Mouse (Mus musculus): ENCODE data around the gene Tmem179. TPM values are rescaled to one million over a fixed set of nuclear protein-coding genes. Genes with fewer than 3 reads are reported as not detected.

Tmem179 gene
- under 1 TPM; 0.20 to 0.52 TPM for total RNA-seq (2021)
- long read RNA-seq, experiment 1, partial matches to known transcripts: 0 of 1 reads
- long read RNA-seq, experiment 1, other reads (novel, unspliced or antisense): 0 of 1 reads
- long read RNA-seq, experiment 2, partial matches to known transcripts: 0 of 1 reads
- long read RNA-seq, experiment 2, other reads (novel, unspliced or antisense): 0 of 1 reads

DNA sequence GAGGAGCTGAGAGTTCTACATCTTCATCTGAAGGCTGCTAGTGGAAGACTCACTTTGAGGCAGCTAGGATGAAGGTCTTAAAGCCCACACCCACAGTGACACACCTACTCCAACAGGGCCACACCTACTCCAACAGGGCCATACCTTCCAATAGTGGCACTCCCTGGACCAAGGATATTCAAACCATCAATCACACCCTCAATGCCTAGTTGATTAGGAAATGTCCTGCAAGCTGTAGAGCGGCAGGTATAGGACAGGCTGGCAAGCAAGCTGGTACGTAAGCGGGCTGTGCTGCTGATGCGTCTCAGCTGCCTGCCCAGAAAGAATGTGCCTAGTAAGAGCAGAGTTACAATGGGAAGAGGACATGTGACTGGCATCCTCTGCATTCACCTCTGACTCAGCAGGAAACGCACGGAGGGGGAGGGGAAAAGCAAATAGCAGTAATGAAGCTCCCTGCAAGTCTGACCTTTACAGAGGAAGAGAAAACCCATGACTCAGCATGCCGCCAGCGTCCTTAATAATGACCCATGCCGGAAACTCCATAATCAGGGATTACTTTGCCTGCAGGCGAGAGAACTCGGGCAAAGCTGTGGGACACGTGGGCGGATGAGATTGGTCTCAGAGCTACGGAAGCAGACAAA, at the start of gene Tmem179:
Tmem179 (minus strand) TSS at position 51 of the 641 bp plus-strand sequence.
- DNase-seq: no peak

DNA sequence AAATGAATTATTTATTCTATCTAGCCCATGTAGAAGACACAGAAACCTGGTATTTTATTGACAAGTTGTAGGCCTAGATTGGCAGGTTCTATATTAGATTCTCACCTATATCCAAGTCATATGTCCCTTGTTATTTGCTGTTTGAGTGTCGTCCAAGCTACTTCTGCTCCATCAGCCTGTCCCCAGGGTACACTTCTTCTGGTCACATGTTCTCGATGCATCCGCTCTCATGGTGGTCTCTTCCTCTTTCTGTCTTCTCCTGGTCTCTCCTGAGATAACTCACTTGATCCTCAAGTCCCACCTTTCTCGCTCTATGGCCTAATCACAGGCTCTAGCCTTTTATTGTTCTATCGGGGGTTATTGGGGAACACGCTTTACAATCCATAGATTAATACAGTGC, 46.5 kb upstream of the Tmem179 start:
- no peak for DNase-seq

DNA sequence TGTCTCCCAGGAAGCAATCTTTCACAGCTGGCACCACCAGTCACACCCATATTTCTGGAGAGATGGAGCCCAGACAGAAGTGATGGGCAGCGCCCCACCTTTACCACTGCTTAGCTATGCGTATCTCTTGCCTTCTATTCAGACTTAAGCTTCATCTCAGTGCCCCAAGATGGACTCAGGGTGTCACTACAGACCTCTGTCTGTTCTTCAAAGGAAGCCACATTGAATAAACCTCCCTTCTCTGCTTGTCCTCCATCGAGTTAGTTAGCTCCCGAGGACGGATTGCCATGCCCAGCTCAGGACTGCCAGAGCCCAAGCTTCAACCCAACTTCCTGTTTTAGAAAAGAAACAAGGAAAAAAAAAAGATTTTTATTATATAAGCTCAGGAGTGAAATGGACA, 45.9 kb upstream of the Tmem179 start:
- DNase-seq: no peak

DNA sequence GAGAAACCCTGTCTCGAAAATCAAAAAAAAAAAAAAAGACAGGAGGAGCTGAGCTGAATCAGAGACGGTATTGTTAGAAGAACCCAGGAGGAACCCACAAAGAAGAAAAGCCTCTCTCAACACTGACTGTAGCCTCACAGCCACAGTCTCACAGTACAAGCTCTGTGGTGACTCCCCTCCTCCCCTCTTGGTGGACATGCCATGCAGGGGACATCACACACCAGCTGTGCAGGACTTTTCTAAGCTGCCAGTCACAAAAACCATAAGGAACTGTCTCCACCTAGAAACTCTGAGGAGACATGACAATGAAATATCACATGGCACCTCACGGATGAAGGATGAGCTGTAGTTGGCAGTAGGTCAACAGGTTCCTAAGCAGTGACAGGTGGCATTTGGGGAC, 44.6 kb upstream of the Tmem179 start:
- DNase-seq: no peak

DNA sequence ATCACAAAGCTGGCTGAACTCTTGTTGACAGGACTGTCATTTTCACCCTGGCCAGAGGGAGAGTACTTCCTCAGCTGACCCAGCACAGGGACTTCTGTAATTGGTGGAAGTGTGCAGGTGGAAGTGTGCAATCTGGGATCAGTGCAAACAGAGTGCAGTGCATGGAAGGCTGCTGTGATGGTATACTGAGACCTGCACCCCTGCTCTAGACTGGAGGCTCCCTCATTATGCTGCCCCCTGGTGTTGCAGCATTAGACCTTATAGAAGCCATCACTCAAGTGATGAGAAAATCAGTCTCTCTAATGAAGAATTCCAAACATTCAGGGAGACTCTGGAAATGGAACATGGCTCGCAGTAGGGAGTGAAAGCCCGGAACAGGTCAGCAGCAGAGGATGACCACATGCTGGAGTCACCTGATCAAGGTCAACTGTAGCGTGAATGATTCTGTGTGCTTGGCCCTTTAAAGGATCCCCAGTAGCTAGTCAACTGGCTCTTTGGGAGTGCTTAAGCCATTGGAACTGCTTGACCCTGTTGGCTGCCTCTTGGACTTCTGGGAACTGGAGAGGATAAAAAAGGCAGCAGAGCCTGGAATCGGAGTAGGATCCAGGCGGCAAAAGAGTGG, 43.7 kb upstream of the Tmem179 start:
- DNase-seq: no peak

DNA sequence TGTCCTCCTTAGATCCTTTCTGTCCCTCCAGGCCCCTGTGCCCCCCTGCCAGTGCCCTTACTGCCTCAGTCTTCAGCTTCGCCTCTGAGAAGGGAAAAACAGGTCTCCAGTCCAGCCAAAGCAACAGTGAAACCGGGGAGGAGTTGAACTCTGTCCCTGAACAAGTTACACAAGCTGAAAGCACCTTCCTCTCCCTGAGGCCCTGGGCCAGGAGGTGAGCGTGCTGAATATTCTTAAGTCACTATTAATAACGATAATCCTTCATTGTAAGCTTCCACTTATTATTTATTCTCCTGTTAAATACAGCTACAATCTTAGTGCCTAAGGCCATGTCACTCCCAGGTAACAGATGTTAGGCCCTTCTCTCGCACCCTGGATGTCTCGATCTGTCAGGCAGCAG, 43.1 kb upstream of the Tmem179 start:
- DNase-seq: no peak

DNA sequence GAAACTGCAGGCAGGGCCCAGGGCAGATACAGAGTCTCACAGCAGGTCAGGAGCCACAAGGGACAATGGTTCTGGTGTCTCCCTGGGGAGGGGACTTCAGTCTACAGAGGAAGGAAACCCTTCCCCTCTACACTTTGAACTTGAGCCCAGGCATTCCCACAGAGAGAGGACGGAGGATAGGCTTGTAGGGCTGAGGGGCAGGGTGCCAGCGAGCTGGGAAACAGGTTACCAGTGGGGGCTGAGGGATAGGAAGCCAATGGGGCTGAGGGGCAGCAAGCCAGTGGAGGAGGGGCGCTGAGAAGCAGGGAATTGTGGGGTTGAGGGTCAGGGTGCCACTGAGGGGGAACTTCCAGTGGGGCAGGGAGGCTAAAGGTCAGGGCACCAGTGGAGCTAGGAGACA, 42.7 kb upstream of the Tmem179 start:
- no peak for DNase-seq

DNA sequence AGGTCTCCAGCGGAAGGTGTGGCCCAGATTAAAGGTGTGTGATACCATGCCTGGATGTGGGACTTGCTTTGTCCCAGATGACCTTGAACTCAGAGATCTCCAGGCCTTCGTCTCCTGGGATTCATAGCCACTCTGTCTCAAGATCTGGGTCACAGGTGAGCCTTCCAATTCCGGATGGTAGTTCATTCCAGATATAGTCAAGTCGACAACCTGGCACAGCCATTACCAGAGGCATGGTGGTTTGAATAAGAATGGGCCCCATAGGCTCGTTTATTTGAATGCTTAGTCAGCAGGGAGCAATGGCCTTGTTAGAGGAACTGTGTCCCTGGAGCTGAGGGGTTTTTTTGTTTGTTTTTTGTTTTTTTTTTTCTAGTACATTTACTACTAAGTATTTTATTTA, 40.7 kb upstream of the Tmem179 start:
- no peak for DNase-seq

DNA sequence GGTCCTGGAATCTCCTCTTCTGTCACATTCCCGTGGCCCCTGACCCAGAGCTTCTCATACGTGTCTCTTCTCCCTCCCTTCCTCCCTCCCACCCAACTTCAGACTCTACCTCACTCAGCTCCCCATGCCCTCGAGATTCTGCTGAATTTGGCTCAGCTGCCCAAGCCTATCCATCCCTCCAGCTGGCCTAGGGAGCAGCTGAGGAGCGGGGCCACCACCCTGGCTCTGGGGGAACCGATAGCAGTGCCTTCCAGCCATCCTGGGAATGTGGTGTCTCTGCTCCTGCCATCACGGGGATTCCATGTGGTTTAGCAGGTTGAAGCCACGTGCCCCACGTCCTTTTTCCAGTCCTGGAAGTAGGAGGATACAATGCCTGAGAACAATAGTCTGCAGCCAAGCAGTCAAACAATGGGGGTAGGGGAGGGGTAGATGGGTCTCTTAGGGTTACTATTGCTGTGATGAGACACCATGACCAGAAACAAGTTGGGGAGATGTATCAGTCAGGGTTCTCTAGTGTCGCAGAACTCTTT, 40.0 kb upstream of the Tmem179 start:
- no peak for DNase-seq

DNA sequence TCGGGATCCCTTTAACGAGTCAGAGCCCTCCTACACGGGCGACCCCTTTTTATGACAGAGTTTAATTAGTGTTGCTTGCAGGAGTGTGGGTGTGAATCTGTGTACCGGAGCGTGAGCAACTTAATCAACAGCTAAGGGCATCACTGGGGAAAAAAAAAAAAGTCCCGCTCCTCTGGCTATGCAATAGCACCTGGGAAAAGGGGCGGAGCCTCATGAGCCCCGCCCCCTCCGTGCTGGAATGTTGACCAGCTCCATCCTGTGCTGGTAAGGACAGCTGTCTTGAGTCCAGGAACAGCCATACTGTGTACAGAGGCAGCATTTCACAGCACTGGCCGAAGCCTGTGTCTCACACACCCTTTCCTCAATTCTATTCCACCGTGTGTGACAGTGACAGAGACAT, 38.4 kb upstream of the Tmem179 start:
- no peak for DNase-seq

DNA sequence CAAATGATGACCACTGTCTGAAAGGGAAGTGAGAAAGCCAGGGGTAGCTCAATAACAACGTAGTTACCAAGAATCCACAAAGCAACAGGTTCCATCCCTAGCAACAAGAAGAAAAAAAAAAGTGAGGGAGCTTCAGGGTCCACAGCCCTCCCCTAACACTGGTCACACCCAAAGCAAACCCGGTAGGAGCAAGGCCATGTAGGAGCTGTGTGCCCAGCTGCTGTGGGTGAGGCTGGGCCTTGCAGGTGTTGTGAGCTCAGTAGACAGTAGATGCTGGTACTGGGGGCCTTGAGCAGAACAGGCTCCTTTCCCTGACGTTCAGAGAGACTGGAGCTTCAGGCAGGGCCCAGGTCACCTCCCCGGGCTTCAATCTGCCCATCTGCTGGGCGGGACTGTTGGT, 36.0 kb upstream of the Tmem179 start:
- no peak for DNase-seq

DNA sequence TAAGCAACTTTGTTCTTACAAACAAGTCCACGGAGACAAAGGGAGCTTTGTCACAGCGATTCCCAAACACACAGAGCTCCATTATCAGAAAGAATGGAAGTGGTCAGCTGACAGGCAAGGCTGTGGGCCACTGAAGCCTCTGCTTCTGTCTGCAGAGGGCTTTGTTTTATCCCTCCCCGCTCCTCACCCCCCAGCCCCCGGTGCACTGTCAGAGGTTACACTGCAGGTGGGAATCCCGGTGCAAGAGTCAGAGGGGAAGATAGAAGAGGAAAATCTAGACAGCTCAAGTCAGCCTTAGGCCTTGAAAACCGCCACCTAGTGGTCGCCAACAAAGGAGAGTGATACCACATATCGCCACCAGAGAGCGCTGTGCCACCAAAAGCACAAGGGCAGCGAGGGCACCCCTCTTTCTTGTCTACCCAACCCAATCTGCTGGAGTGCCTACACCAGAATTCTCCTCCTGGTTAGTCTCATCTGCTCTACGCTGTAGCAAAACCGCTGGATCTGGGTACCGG, 35.4 kb upstream of the Tmem179 start:
- peak; percentile 85 for DNase-seq

DNA sequence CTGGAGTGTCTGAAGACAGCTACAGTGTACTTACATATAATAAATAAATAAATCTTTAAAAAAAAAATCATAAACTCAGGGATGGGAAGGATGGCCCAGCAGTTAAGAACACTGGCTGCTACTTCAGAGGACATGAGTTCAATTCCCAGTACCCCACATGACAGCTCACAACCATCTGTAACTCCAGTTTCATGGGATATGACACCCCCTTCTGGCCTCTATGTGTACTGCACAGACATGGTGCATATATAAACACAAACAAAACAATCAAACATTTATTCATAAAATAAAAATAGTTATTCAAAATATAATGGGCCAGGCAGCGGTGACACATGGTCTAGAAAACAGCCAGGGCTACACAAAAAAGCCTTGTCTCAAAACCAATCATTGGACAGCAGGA, 32.7 kb upstream of the Tmem179 start:
- DNase-seq: no peak

DNA sequence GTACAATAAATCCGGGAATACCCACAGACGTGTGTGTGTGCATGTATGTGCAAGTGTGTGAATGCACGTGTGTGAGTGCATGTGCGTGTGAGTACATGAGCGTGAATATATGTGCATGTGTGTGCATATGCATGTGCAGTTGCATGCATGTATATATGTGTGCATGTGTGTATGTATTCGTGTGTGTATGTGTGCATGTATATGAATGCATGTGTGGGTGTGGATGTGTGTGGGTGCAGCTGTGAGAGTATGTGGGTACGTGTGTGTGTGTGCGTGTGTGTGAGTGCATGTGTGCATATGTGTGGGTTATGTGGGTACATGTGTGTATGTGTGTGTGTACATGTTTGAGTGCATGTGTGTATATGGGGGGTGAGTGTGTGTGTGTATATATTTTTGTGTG, 29.6 kb upstream of the Tmem179 start:
- DNase-seq: no peak

DNA sequence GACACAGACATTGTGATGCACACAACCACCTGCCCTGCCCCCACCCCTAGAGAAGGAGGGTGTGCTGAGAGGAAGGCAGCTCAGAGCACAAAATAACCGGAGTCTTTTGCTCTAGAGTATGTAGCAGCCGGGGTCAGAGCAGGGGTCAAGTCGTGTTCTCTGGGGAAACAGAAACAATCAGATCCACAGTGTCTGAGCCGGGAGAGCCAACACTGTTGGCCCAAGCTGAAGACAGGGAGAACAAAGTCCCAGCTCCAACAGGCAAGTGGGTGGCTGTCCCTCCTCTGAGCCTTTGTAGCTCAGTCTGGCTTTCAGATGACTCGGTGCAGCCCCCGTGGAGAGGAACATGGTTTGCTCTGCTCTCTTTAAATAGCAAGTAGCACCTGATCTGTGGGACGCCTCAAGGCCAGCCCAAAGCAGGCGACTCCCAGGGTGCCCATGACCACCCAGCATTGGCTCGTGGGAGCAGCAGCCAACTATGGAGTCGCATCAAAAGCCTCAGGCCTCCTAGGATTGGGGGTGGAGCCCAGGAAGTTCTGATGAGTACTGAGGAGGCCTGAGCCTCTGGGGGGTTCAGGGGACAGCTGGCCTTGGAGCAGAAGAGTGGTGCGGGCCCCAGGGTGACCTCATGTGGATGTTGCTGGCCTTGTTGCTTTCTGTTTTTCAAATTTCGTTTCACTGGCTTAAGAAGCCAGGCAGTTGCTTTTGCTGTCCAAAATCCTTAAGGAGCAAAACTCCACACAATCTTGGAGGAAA, 28.6 kb upstream of the Tmem179 start:
- no peak for DNase-seq

DNA sequence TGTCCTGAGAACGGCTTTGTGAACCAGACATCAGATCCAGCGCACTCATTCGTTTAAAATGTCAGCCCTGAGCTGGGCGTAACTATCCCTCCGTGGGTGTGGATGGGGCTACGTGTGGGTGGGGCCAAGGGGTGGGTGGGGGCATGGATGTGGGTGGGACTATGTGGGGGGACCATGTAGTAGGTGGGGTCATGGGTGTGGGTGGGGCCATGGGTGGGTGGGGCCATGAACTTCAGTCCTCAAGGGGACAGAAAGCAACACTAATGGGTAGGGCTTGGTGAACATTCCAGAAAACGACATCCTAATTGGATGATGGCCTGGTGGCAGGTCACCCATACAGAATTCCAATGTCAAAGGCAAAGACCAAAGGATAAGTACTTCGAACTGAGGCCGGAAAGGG, 27.4 kb upstream of the Tmem179 start:
- no peak for DNase-seq

DNA sequence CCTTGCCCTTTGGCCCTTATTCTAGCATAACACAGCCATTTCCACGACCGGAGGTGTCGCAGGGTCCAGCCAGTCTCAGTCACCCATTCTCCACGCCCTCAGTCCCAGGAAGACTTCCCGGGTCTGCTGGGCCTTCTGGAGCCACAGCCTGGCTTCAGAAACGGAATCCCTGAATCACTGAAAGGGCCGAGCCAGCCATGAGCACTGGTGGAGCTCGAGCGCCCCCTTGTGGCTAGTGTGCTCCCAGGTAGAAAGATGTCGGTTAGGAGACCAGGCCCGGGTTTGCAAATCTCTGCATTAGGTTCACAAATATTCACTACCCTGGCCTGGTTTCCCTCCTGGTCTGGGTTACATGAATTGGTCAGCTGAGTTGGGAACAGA, 26.4 kb upstream of the Tmem179 start:
- DNase-seq: peak; percentile 96

DNA sequence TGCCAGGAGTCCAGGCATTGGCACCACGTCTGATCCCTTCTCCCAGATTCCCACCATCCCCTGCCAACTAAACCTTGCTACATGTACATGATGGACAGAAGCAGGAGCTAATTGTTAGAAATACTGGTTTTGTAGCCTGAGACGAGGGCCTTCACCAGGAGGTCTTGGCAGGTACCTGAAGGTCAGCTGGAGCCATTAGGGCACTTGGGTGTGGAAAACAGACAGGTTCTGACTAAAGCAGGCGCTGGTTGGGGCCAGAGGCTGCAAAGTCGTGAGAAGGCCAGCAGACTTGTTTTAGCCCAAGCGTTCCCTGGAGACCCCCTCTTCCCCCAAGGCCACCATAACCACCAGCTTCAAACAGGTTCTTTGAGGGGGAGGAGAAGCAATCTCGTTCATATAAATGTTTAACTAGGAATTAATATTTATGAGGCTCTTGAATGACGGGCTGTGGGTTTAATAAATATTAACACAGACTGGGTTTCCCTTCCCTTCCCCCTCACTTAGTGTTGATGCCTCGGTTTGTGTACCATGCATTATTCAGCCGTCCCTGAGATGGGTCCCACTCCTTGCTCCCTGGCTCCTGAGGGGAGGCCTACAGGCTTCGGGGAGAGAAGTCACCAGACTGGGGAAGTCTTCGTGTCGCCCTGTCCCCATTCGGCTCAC, 25.8 kb upstream of the Tmem179 start:
- no peak for DNase-seq

DNA sequence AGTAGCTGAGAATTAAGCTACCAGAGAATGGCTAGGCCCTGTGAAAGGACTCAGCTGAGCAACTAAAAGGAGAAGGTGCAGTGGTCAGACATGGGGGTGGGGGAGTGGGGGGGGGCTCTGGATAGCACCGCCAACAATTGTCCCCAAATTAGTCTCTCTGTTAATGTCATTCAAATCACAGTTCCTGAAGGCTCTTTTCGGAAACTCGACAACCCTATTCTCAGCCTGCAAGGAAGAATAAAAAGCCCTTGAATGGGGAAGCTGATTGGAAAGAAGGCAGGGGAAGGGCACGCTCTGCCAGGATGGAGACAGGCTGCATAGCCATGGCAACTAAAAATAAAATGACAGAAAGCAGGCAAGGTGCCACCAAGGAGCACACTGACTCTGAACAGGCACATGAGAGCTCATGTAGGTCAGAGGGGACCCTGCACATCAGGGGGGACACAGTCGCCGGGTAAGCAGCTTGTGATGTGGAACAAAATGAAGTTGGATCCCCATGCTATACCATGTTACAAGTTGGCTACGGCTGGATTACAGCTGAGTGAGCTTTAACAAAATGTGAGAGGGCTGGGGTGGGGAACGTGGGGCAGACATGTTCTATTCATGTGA, 25.0 kb upstream of the Tmem179 start:
- no peak for DNase-seq

DNA sequence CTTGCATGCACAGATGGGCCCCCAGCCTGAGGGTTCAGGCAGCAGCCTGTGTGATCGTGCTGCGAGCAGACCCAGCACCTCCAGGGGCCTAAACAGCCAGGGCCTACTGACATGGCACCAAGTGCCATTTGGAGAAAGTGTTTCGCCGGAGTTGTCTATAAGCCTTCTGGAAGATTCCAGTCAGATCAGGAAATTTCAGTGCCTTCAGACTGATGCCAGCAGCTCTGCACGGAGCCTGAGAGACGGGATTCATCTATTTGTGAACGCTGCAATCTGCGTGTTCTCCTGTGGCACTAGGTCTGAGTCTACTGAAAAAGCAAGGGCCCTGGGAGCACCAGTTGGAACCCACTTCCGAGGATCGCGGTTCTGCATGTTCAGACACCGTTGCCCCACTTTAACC, 23.8 kb upstream of the Tmem179 start:
- no peak for DNase-seq

DNA sequence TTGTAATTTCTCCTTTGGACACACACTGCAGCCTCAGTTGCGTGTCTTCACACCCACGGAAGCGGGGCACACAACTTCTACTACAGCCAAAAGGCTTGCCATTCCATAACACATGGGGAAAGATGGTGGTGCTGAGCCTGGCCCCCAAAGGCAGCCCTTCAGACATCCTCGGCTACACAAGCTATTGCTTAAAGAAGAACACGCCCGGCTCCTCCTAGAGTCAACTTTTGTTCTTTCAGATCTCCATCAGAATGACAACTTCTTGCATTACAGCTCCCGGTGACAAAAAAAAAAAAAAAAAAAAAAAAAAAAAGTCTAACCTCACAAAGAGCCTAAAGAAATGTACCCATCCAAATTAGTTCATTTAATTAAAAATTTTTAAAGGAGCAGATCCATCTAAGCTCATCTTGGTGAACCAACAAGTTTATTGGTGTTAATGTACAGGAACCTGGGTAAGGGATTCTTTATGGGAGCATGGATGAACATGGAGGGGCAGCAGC, 23.0 kb upstream of the Tmem179 start:
- DNase-seq: no peak

DNA sequence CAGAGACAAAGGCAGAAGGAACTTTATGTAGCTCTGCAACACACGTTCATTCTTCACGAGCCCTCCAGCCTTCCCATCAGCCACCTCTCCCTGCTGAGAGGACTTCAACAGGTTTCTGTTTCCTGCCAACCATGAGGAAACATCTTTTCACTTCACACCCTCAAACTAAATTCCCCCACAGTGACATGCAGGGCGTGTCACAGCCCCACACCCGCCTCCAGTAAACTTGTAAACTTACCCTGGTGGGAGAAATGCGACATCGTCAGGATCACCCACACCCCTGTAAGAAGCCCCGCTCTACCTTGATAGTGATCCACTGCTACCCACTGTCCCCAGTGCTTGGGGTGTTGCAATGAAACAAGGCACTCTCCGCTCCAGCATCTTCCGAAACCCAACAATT, 21.8 kb upstream of the Tmem179 start:
- DNase-seq: no peak
